Mouse (Mus musculus) gastrocnemius, postnatal 4 days (tissue): ENCODE data around the gene Tnfaip2. TPM values are rescaled to one million over a fixed set of nuclear protein-coding genes. Genes with fewer than 3 reads are reported as not detected.

Experiments
- DNase-seq, 2 experiments: peaks; one replicate each; pipeline ENCODE4 v3.0.0; 2021 to 2022; ENCODE audit warnings: low spot score in 2 of 2, mixed read lengths in 2 of 2
- long read RNA-seq, 2 experiments: library from polyadenylated mRNA; stranded (forward); transcript quantifications; one replicate each; pipeline ENCODE4 v2.0.0; 2021
- total RNA-seq, 2 experiments: library from RNA; stranded (reverse); gene quantifications; 2 replicates each; pipeline ENCODE4 v1.2.3; 2021

Gene Tnfaip2
- 10 to 100 TPM in 1 of 2 experiments, 1 to 10 TPM in 1; 7.0 to 10.2 TPM for total RNA-seq
- long read RNA-seq, experiment 1, transcript Tnfaip2-201 (12 exons, 3,762 nt): major isoform, 5 of 6 reads
- long read RNA-seq, experiment 1, partial matches to known transcripts: 0 of 6 reads
- long read RNA-seq, experiment 1, other reads (novel, unspliced or antisense): 1 of 6 reads
- long read RNA-seq, experiment 2, transcript Tnfaip2-201 (12 exons, 3,762 nt): major isoform, 9 of 16 reads
- long read RNA-seq, experiment 2, partial matches to known transcripts: 6 of 16 reads
- long read RNA-seq, experiment 2, other reads (novel, unspliced or antisense): 0 of 16 reads

DNA sequence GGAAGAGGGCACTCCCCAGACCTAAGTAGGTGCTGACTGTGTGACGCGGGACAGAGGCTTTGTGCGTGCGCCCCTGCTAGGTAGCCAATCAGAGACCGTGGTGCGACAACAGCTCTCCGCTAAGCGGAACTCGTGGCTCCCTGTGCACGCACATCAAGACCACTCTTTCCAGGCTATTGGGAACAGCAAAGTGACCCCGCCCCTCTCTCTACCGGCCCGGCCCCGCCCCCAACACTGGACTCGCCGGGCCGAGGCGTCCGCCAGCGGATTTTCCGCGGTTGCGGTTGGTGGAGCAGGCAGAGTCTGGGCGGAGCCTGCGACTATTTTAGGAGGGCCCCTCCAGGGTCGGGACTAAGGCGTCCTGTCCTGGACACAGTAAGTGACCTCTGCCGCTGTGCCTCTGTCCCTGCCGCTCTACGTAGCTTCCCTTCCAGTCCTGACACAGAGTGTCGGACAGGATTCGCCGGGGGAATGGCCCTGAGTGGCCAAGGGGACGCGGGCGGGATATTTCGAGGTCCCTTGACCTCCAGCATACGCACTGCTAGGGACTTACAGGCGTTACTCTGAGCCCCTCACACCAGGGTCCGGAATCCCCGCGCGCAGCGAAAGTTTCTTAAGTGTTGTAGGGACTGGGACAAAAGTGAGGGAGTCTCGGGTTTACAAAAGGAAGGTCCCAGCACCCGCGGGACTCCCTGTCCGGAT lies at the start of gene Tnfaip2:
Tnfaip2 (plus strand) TSS at position 161 of the 702 bp plus-strand sequence.
- peak in 1 of 2 experiments; percentile 69 for DNase-seq

DNA sequence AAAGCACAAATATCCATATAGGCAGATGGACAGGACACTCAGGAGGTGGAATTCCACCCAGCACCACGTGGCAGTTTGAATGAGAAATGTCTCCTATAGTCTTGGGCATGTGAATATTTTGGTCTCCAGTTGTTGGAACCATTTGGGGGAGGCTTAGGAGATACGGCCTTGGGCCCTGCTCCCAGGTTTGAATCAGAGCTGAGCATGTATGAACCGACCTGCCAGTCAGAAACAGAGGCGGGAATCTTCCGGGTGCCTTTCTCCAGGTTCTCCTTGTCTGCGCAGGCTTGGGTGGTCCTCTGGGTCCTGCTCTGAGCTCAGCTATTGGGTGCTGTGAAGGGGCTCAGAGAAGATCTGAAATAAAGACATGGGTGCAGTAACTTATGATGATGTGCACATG lies 48.3 kb upstream of the Tnfaip2 start:
- DNase-seq: no peak

DNA sequence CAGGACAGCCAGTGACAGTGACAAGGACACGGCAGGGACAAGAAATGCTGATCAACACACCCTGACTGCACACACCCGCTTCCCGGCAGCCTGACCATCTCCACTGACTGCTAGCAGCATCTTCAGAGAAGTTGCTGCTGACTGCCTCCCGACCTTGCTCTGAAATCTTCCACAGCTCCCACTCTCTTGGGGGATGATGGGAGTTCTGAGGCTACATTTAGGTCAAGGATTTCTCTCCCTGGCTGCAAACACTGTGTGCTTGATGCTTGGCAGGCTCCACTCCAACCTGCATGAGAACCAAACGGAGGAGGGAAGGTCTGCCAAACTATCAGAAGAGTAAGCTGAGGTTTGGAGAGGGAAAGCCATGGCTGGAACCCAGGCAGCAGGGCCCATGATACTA lies 45.3 kb upstream of the Tnfaip2 start:
- no peak for DNase-seq

DNA sequence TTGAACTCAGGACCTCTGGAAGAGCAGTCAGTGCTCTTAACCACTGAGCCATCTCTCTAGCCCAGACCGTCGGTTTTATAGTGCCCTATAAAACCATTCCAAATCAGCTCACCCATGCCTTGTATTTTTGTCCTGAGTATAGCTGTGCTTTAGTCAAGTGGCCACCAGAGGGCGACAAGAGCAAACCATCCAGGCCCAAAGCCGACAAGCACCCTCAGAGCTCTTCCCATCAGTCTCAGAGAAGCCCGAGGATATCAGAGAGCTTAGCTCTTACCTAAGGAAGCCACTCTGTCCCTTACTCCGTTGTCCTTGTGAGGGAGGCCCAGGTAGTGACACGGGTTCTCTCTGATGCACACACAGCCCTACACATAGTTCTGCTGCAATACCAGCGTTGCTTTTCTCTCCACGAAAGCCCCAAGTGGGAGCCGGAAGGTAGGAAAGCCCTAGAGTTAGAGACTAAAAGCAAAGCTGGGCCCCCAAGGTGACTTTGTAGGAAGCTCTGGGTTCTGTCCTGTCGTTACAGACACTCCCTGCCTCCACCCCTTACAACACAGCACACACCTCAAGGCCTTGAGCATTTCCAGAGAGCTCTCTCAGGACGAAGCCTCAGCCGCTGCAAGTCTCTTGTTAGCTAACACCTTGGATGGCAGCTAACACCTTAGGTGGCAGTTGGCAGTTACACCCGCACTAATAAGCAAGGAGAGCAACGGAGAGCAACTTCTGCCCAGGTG lies 40.6 kb upstream of the Tnfaip2 start:
- DNase-seq: peak in 1 of 2 experiments; percentile 73

DNA sequence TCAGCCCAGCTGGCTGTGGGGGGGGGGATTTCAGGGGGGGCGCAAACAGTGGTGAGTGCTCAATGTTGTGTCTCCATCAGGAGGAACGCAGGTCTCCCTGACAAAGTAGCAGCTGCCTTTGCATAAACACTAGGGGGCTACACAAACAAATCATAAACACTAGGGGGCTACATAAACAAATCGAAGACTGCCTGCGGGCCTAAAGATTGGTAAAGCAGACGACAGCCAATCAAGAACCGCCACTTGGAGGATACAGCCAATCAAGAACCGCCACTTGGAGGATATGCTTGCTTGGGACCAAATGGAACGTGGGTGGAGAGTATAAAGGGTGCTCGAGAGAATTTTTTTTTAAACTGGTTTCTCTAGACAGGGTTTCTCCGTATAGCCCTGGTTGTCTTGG lies 37.4 kb upstream of the Tnfaip2 start:
- no peak for DNase-seq

DNA sequence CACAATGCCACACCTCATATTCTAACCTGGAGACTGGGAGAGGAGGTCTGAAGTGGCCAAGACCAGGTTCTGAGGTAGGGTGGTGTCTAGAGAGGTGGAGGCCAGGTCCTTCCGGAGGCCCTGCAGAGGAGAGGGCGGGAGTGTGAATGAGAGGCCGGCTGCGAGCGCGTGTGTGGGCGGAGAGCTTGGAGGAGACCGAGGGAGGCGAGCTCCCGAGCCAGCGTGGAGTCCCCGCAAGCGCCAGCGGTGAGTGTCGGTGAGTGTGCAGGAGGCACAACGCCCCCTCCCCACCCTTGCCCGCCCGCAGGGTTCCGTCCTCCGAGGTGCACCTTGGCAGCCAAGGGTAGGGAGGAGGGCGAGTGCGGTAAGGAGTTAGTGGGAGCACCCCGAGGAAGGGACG lies 35.6 kb upstream of the Tnfaip2 start, which contains the start of gene Lbhd2:
Lbhd2 (plus strand) TSS at position 188 of the 400 bp plus-strand sequence.
- DNase-seq: no peak

DNA sequence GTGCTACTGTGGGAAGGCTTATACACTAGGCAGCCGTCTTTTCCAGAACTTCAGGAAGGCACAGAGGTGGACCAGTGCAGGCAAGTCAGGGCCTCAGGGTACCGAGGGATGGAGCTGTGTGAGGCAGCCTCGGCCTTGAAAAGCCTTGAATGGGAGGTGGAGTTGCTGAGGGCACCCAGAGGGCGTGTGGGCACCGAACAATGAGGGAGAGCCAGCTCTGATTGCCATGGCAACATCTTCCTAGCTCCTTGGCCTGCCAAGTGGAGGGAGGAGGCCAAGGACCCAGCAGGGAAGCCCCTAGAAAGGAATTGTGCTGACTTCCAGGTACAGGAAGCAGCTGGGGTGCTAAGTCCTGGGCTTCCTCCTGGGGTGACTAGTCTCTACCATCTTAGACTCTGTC lies 32.7 kb upstream of the Tnfaip2 start:
- DNase-seq: no peak

DNA sequence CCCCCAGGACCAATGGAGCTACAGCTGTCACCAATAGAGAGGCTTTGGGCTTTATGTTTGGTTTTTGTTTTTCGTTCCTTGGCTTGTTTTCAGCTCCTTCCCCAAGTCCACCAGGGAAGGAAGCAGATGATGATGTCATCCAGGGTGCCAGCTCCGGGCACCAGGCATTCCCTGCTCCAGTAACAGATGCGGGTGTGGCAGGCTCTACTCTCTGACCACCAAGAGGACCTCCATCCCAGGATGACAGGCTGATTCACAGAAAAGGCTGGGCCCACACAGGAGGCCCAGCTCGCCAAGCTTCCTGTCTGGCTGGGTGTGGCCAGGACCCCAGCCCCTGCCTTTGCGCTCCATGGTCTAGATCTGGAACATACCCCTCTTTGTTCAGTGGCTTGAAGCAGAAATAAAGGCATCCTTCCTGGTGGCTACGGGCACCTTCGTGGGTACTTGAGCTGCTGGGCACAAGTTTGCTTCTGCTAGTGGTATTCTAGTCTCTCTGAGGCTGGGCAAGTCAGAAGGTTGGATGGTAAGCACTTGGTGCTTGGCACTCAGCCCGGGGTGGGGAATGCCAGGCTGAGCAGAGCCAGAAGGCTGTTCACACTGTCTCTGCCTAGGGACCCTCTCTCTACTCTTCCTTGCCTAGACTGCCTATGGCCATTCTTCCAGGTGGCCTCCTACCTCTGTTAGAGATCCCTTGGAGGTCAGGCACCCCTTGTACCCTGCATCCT lies 30.5 kb upstream of the Tnfaip2 start:
- DNase-seq: no peak

DNA sequence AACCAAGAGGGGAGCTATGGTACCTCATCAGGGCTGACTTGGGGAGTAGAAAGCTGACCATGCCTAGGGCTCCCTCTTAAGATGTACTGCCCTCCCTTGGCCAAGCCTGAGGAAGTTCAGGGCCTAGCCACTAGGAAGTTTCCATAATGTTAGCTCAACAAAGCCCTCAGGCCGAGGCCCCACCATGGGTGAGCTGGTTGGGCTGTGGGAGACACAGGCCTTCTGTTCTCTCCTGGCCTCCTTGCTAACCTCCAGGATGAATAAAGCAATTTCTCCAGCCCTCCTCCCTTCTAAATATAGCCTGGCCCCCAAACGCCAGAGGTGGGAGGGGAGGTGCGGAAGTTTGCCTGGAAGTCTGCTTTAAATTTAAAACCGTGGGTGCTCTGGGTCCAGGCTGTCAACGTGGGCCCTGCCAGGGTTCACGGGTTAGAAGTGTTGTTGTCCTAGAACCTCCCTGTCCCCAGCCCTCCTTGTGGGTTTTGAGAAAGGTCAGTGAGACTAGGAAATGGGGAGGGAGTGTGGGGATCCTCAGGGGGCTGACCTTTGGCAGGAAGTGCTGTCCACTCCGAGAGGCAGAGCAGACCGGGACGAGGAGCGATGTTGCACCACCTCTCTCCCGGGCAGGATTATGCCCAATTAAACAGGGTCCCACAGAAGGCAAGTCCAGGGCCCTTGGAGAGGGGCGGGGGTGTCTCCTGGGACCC lies 29.5 kb upstream of the Tnfaip2 start:
- DNase-seq: peak in 1 of 2 experiments; percentile 44

DNA sequence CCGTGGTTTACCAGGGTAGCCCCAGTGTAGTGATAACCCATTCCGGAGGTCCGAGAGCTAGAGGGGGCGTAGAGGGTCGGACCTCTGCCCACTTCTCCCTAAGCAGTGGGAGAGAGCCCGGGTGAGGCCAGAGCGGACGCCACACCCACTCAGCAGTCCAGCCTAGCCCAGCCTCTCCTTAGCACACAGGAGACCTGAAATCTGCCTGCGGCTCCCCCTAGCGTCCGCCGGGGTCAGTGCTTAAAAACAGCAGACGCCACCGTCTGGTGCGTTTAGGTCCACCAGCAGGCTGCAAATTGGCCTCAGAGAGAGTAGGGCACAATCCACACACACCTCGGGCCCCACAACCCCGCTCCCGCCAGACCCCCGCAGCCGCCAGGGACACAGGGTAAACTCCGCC lies 29.0 kb upstream of the Tnfaip2 start:
- DNase-seq: peak; percentile 83 to 90

DNA sequence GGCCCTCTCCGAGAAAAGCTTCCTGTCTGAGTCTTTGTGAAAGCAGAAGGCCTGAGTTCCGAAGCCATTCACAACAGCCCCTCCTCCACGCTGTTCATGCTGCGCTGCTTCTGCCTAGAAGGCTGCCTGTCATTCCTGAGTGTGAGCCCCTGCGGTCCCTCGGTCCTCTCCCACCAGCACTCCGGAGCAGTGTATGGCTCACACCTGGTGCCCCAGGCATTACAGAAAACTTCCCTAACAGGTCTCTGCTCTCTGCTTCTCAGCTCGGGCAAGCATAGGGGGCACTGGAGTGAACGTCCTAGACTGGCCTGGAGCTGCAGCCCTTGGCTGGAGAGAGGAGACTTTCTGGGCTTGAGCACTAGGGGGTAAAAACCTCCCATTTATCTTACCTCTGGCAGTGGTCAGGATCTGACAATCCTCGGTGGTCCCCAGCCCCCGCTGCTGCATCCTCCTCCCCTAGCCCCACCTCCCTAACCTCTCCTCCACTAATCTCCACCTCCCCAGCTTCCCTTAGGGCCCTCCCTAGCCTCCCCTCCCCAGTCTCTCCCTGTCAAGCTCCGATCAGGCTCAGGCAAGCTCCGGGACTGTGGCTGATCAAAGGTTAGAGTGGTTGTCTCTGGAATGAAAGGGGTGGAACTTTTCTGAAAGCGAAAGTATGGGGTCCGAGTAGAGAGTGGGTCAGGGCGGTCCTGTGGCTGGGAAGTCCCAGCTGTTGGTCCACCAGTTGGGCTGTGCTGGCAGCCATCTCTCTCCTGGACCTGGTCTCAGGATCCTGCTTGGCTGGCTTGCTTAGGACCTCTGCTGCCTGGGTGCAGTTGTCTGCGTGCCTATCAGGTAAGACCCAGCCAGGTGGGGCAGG lies 25.1 kb upstream of the Tnfaip2 start, which contains the start of gene Exoc3l4:
Exoc3l4 (plus strand) TSS at position 97 of the 859 bp plus-strand sequence.
- no peak for DNase-seq

DNA sequence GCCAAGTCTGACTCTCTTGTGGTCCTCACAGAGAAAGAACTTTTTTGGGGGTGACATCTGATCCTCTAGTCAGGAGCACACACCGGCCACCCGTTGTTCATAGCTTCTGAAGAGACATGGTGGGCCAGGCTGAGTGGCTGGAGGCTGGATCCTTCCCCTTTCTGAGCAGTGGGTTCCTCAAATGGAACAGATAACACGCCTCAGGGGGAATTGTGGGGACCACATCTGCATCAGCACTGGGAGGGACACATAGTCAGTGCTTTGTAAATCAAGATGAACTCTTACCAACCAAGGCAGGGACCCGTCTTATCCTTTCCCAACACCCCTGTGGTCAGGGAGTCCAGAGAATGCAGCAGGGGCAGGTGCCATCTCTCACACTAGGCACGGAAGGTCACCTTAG lies 22.4 kb upstream of the Tnfaip2 start:
- DNase-seq: no peak

DNA sequence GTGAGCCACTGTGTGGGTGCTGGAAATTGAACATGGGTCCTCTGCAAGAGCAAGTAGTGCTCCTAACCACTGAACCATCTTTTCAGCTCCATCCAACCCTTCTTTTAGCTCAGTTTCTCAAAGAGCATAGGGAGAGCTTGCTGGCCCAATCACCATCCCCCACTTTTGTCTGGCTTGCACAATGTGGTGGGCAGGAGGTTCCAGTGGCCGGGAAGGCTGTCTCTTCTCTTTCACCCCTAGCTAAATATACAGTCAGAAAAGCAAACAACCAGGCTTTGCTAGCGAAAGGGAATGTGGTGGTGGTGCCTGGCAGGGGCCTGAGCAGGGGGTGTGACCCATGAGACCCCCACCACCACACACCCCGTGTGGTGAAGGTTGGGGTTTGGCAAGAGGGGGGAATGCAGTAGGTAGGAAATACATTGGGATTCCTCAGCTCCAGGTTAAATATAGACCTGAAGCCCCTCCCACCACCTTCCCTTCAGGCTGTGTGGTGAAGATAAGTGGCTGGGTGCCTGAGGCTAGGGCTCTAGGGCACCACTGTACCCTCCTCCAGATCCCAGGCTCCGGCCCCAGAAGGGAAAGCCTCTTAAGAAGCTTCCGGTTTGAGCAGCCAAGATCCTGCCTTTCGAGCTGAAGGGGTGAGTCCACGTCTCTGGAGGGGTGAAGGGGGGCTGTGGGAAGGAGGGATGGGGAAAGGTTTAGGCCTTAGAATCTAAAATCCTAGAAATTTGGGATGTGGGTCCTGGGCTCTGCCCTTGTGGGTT lies 21.1 kb upstream of the Tnfaip2 start:
- DNase-seq: no peak

DNA sequence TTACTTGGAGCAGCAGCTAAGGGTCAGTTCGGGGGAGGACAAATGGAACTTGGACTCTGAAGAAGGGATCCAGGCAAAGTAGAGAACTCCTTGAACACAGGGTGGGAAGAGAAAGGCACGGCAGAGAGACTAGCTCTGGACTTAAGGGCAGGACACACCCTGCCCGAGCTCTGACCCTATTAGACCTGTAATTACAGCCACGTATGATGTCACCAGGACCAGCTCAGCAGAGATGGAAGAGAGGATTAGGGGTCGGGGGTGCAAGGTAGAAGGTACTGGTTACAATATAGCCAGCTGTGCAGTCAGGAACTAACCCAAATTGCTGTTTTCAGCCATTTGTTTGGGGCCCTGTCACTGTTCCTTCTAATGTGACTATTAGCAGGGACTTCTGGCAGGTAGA lies 19.4 kb upstream of the Tnfaip2 start:
- no peak for DNase-seq

DNA sequence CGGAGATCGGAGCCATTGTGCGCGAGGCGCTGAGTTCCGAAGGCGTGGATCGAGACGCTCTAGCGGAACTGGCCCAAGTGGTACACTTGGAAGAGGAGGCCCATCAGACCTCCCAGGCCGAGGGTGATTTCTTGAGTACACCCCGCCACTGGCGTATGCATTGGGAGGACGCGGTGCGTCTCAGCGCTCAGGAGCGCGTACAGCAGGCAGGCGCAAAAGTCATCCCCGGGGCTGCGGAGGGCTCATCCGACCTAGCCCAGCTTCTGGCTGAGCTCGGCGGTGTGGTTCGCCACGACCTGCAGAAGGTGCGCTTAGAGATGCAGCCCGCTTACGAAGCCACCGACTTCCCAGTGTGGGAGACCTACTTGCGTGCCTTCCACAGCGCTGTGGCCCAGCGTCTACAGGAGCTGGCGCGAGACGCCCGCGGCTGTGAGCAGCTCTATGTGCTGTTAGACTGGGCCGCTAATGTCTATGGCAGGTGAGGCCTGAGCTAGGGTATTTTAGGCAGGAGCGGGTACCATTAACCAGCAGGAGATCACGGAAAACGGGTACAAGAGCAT lies 18.6 kb upstream of the Tnfaip2 start:
- DNase-seq: no peak

DNA sequence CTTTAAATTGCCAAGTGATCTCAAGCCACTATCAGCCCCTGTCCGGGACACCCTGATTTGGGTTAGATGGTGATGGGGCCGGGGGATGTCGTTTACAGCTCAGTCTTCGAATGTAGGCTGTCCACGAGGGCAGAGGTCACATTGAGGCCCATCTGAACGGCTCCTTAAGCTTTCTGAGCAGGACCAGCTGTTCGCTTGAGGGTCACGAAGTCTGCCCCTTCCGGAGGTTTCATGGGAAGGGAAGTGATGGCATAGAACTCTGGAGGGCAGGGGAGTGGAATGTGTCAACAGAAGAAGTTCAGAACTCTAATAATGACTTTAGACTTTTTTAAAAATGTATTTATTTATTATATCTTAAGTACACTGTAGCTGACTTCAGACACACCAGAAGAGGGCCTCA lies 17.7 kb upstream of the Tnfaip2 start:
- DNase-seq: no peak

DNA sequence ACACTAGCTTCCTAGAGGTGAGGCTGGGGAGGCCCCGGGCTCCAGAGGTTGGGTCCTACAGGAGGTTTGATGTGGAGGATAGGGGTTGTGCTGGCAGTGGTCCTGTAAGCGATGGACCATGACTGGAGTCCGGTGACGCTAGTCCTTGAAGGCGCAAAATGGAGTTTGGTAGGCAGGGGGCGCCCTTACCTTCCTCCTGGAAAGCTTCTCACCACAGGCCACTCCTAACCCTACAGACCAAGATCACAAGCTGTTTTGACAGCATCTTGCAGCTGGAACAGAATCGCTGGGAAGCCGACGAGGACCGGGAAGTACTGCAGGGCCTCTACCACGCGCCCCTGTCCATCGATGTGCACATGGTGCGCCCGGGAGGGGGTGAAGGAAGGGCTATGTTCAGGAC lies 17.0 kb upstream of the Tnfaip2 start:
- peak; percentile 76 to 88 for DNase-seq

DNA sequence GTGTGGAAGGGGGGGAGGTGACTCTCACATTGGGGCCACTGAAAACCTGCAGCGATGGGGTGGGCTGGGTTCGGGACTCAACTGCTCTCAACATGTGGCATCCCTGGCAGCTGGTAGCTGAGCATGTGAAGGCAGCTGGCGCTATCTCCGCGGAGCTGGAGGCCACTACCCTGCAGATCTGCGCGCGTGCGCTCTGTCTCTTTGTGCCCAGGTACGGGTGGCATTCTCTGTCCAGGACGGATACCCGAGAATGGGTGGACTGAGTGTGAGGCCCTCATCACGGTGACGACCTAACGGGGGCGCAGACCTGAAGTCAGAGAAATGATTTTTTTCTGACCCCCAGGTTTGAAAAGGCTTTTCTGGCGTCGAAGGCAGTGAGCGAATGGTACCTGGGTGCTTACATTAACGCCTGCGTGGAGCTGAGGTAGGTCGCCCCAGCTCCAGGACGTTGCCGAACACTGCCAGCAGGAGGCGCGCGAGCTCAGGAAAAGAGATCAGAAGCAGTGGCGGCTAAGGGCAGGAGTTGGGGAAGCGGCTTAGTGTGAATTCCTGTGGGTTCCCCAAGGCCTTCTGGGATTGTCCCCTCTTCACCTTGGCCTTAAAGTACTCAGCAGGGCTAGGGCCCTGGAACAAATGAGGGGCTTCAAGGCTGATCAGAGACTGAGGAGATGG lies 16.3 kb upstream of the Tnfaip2 start:
- DNase-seq: peak; percentile 84 to 89
